Mouse (Mus musculus): ENCODE results near the gene Hsd17b7. TPM values are rescaled to one million over a fixed set of nuclear protein-coding genes. Genes with fewer than 3 reads are reported as not detected.

The Hsd17b7 gene
- total RNA-seq, 2 experiments from 2014 or later: 15.7 to 19.4 TPM

Other genes with a start within 250 kb of the Hsd17b7 start
- gene Rgs4, start 221.6 kb downstream of the Hsd17b7 start, total RNA-seq (2021): 100 to 1,000 TPM; 564 to 580 TPM
- gene Ccdc190, start 40.6 kb downstream of the Hsd17b7 start, total RNA-seq (2021): 10 to 100 TPM; 16.5 to 19.4 TPM
- 1 to 10 TPM; 5.7 to 6.8 TPM for gene Ddr2, start 141.5 kb upstream of the Hsd17b7 start, total RNA-seq (2021)
- 10 to 100 TPM; 62.3 to 65.9 TPM for gene Uap1, start 205.7 kb upstream of the Hsd17b7 start, total RNA-seq (2021)
- gene Uhmk1, start 246.2 kb upstream of the Hsd17b7 start, total RNA-seq (2021): 100 to 1,000 TPM; 146 TPM